Mouse (Mus musculus) bone marrow macrophage, adult 2 months (primary cell): Measurements from ENCODE around the gene Krt76.

ENCODE experiments used
- CTCF ChIP-seq: IDR thresholded peaks from 2 replicates; pipeline ENCODE4 v1.5.1; 2012; ENCODE audit warnings: low read depth, mild to moderate bottlenecking, low read length, moderate library complexity
- POLR2A ChIP-seq: IDR thresholded peaks from 2 replicates; pipeline ENCODE4 v1.6.1; 2012; ENCODE audit warnings: mild to moderate bottlenecking, low read depth, low read length, borderline replicate concordance

DNA sequence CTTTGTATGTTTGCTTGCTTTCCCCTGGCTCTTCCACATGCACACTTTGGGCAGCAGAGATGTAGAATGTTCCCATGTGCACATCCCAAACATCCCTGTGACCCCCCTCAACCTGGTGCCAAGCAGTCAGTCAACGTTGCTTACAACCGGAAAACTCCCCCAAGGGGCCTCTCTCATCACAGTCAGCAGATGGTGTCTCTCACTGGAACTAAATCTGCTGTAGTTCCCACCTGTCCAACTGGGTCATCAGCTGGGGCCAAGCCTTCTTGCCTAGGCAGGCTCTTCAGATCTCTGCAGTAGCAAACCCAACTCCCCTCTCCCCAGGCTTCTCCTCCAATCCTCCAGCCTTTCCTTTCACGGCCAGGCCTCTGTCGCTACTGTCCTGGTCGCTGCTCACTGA is 36.0 kb downstream of the Krt76 start:
- no peak for TF ChIP-seq CTCF
- TF ChIP-seq POLR2A: no peak
